Mouse (Mus musculus) forebrain, embryonic 12.5 days (tissue): Measurements from ENCODE around the gene 2510039O18Rik. TPM values are rescaled to one million over a fixed set of nuclear protein-coding genes. Genes with fewer than 3 reads are reported as not detected.
A peak's percentile ranks its signal among the peaks of the same experiment; 100 is the strongest.

Experiments used
- ATAC-seq: fragments of 200-750 bp; cut with Nextera tagmentation; 2 replicates; pipeline ENCODE4 v1.8.0; 2017; ENCODE audit warnings: moderate TSS enrichment; ENCODE audit not compliant: low FRiP score
- H3K27ac ChIP-seq: fragments of 300-500 bp; sonication (generic); 2 replicates; pipeline ENCODE4 v1.5.1; 2016; ENCODE audit warnings: mild to moderate bottlenecking
- H3K27me3 ChIP-seq: fragments of 300-500 bp; sonication (generic); 2 replicates; pipeline ENCODE4 v1.6.1; 2016; ENCODE audit warnings: mild to moderate bottlenecking
- H3K36me3 ChIP-seq: fragments of 300-500 bp; sonication (generic); replicated peaks from 2 replicates; pipeline ENCODE4 v1.6.1; 2016; ENCODE audit warnings: mild to moderate bottlenecking
- H3K4me1 ChIP-seq: fragments of 300-500 bp; sonication (generic); 2 replicates; pipeline ENCODE4 v1.6.1; 2016
- H3K4me2 ChIP-seq: fragments of 300-500 bp; sonication (generic); 2 replicates; pipeline ENCODE4 v1.6.1; 2016; ENCODE audit warnings: mild to moderate bottlenecking, moderate library complexity
- H3K4me3 ChIP-seq: fragments of 300-500 bp; sonication (generic); replicated peaks from 2 replicates; pipeline ENCODE4 v1.5.1; 2016; ENCODE audit warnings: mild to moderate bottlenecking
- H3K9ac ChIP-seq: fragments of 300-500 bp; sonication (generic); 2 replicates; pipeline ENCODE4 v1.6.1; 2016; ENCODE audit warnings: mild to moderate bottlenecking
- H3K9me3 ChIP-seq: fragments of 300-500 bp; sonication (generic); 2 replicates; pipeline ENCODE4 v1.6.1; 2016
- WGBS: fragments of 180-500 bp; shearing (Covaris S2); methylation state at CpG from one replicate; pipeline ENCODE4 v1.1.7; 2016; 5-methylcytosine and 5-hydroxymethylcytosine counted together
- polyA plus RNA-seq: library from polyadenylated mRNA; unstranded; fragments of >200 nt; fragmentation: Nextera tagmentation; extraction: Ambion mirVana; gene quantifications from 2 replicates; pipeline ENCODE4 v1.2.1, GENCODE M21; 2016

Gene 2510039O18Rik
- 16.3 and 16.6 TPM in 2 replicates for polyA plus RNA-seq

DNA sequence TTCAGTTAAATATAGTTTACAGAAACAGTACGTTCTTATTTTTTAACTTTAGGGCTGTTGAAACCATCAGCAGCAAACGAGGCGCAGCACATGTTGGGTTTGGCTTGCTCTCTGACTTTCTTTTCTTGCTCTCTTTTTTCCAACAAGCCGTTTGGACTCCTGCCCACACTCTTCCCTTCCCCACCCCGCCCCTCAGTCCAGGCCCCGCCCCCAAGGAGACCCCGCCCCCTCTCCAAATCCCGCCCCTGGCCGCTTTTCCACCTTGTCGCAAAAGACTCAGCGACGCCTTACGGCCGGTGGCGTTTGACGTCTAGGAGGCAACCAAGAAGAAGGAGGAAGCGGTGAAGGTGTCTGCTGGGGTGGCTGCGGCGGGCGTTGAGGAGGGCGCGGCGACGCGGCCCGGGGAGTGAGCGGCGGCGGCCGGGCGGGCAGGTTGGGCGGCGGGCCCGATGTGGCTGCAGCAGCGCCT lies at the start of gene 2510039O18Rik:
Gene 2510039O18Rik (plus strand): TSS at position 320 of the 469 bp plus-strand sequence.
- Histone ChIP-seq H3K4me2 (peak within 1 kb of the TSS; percentile 100), H3K4me3 (peak within 1 kb of the TSS; percentile 100), H3K9ac (peak within 1 kb of the TSS; percentile 97), H3K9me3 (no peaks in the 10 kb centered on the region), H3K27ac (peak within 1 kb of the TSS; percentile 75), H3K27me3 (peaks cover 9% of the 10 kb centered on the region; the same call in 1 of the 2 replicates), H3K36me3 (peaks cover 15% of the 10 kb centered on the region), H3K4me1 (peaks cover 30% of the 10 kb centered on the region)
- 2% methylated on average over 27 of the region's 35 CpGs for WGBS
- ATAC-seq, result peak; percentile 71

DNA sequence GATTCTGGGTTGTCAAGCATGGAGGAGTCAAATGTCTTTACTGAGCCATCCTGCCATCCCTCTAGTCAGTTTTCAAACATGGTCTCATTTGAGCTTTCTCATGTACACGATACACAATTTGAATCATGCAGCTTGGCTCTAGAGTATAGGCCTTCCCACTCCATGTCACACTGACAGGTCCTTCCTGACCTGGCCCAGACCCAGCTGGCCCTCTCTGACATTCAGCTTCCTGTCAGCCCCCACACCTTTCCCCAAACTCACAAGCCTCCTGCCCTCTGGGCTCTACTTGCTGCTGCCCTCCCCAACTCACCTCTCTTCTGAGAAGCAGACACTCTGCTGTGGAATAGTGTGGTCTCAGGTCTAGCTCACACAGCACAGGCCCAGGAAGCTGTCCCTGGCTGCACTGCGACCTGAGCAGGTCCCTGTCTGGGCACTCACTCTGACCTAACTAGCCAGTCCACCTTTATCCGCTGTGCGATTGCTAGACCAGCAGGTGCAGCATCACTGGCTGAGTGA lies 44.8 kb upstream of the 2510039O18Rik start:
- Histone ChIP-seq H3K27me3 (no peaks in the 10 kb centered on the region), H3K9me3 (no peaks in the 10 kb centered on the region), H3K27ac (no peak overlapping the region), H3K4me1 (no peaks in the 10 kb centered on the region), H3K9ac (no peak overlapping the region), H3K4me2 (no peak overlapping the region), H3K4me3 (no peak overlapping the region), H3K36me3 (peaks cover 99% of the 10 kb centered on the region)
- 87% methylated on average over 4 of the region's 4 CpGs for WGBS
- ATAC-seq, result no peak

DNA sequence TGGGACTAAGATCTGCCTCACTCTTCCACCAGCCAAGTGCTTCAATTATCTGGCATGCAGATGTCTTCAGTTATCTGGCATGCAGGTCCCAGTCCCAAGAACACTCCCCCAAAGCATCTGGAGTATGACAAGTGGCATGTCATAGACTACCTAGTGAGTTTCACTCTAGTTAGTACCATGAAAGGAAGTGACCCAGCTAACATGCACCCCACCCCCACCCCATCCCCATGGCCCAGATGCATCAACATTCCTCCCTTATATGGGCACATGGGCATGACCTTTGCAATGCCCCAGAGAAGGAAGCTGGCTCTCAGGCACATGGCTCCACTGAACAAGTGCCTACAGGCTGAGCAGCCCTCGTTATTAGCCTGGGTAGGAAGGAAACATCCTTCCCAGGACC lies 44.3 kb upstream of the 2510039O18Rik start:
- Histone ChIP-seq H3K4me1 (no peaks in the 10 kb centered on the region), H3K27ac (no peak overlapping the region), H3K4me2 (no peak overlapping the region), H3K9me3 (no peaks in the 10 kb centered on the region), H3K4me3 (no peak overlapping the region), H3K36me3 (peaks cover 96% of the 10 kb centered on the region), H3K9ac (no peak overlapping the region), H3K27me3 (no peaks in the 10 kb centered on the region)
- no peak for ATAC-seq
- WGBS, result 80% methylated on average over 1 of the region's 1 CpGs

DNA sequence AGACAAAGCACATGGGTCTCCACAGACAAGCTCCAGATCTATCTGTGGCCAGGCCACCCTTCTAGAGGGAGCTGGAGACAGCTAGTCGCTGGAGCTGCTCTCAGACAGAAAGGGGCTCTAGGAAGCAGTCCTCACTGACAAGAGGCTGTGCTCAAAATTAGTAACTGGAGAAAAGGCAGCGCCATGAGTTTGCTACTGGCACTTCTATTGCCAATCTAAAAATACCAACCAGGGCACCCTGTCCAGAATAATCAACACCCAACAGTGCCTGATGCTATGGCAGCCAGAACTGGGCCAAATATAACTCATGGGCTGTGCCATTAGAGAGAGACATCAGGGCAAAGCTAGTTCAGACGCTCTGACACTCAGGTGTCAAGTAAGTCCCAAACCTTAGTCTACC lies 43.3 kb upstream of the 2510039O18Rik start:
- H3K36me3 ChIP-seq, result peaks cover 95% of the 10 kb centered on the region
- H3K9ac ChIP-seq, result no peak overlapping the region
- 82% methylated on average over 3 of the region's 3 CpGs for WGBS
- H3K4me2 ChIP-seq, result no peak overlapping the region
- ATAC-seq, result no peak
- no peaks in the 10 kb centered on the region for H3K4me1 ChIP-seq
- no peak overlapping the region for H3K27ac ChIP-seq
- H3K27me3 ChIP-seq, result no peaks in the 10 kb centered on the region
- no peak overlapping the region for H3K4me3 ChIP-seq
- H3K9me3 ChIP-seq, result no peaks in the 10 kb centered on the region

DNA sequence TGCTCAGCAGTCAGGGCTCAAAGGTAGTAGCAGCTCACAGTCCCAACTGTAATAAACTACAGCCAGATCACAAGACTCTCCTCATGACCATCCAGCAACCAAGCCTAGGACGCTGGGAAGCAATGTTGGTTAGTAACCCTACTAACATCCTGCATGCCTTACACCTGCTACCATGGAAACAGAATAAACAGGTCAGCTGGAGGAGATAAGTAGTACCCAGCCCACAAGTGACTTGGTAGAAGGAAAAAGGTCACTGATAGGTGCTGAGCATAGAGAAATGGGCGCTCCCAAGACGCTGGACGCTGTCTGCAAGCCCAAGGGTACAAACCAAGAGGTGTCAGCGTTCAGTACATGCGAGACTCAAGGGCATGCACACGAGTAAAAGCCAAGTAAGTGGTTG lies 40.2 kb upstream of the 2510039O18Rik start:
- Histone ChIP-seq H3K9me3 (no peaks in the 10 kb centered on the region), H3K4me2 (no peak overlapping the region), H3K27me3 (no peaks in the 10 kb centered on the region), H3K27ac (no peak overlapping the region), H3K36me3 (peaks cover 74% of the 10 kb centered on the region), H3K4me3 (no peak overlapping the region), H3K4me1 (peaks cover 15% of the 10 kb centered on the region), H3K9ac (no peak overlapping the region)
- 92% methylated on average over 7 of the region's 7 CpGs for WGBS
- no peak for ATAC-seq

DNA sequence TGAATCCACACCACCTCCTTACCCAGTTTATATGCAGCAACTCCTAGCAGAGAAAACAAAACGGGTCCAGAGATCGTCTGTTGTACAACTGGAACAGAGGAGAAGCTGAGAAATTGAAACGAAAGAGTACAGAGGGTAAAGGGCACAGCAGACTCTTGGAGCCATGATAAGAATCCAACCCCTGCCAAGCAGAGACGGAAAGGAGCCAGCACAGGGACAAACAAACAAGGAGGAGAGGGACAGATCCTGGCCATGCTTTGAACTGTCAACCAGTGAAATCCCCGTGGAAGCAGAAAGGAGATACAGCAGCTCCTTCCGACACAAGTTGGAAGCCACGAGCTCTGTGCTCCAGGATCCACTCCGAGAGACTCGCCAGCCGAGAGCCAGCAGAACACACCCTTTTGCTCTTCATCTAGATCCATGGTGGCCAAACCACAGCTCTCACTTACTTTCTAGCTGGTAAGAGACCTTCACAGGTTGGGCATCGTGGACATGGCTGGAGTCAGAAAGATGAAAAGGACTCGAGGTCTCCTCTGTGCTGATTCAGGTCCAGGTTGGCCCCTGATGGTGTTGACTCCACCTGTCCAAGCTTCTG lies 37.7 kb upstream of the 2510039O18Rik start:
- ATAC-seq, result no peak
- 91% methylated on average over 12 of the region's 12 CpGs for WGBS
- no peak overlapping the region for H3K9ac ChIP-seq
- no peaks in the 10 kb centered on the region for H3K9me3 ChIP-seq
- no peak overlapping the region for H3K27ac ChIP-seq
- H3K36me3 ChIP-seq, result peaks cover 49% of the 10 kb centered on the region
- H3K27me3 ChIP-seq, result no peaks in the 10 kb centered on the region; the same call in 1 of the 2 replicates
- H3K4me1 ChIP-seq, result peaks cover 15% of the 10 kb centered on the region
- peak overlapping the region; percentile 93; the same call in 1 of the 2 replicates for H3K4me3 ChIP-seq
- peak overlapping the region; percentile 65; the same call in 1 of the 2 replicates for H3K4me2 ChIP-seq

DNA sequence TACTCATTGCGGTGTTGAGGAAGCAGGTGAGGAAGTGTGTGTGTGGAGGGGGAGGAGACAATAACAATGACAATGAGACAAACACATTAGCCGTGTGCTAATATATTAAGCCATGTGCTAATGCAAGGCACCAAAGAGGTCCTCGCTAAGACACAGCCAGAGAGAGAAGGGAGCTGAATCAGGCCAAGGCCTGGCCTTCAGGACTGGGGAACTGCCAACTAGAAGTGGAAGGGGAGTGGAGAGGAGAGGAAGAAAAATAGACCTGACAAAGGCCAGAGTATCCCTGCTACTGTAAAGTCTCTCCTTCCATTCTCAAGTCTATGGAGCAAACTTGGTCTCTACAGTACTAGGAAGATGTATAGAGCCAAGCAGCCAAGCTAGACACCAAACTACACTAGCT lies 37.1 kb upstream of the 2510039O18Rik start:
- no peaks in the 10 kb centered on the region for H3K9me3 ChIP-seq
- peak overlapping the region; percentile 93 for H3K4me3 ChIP-seq
- no peaks in the 10 kb centered on the region; the same call in 1 of the 2 replicates for H3K27me3 ChIP-seq
- peak overlapping the region; percentile 65 for H3K4me2 ChIP-seq
- 83% methylated on average over 3 of the region's 3 CpGs for WGBS
- H3K36me3 ChIP-seq, result peaks cover 43% of the 10 kb centered on the region
- H3K4me1 ChIP-seq, result peaks cover 15% of the 10 kb centered on the region
- no peak overlapping the region for H3K27ac ChIP-seq
- H3K9ac ChIP-seq, result peak overlapping the region; percentile 81
- no peak for ATAC-seq

DNA sequence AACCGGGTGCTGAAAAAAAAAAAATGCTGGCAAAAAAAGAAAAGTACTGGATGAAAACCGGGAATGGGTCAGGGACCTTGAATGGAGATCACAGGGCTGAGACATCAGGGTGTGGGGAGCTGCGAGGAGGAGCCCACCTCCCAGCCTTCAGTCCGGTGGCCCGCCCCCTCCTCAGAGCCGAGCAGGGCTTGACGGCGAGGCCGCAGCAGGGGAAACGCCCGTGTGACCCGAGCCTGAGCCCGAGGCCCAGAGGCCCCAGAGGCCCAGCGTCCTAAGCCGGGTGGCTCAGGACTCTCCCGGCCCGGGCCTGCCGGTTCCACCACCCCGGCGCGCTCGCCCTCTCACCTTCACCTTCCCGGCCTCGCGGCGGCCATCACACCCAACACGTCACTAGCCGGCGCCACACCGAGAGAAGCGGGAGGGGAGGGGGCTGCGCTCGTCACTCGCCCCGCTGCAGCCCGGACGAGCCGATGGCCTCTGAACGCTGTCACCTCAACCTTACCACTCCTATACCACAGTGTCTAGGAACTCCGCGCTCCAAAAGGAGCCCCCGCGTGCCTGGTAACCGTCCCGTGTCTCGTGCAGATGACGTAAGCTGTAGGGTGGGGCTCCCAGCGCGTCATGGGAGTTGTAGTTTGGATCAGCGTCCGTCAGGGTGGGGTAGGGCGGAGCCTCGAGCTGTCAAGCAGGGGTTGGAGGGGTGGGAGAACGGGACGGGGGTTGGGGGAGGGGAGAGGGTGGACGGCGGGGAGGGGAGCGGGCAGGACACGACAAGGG lies 36.2 kb upstream of the 2510039O18Rik start, which contains the start of gene Mfn2:
Gene Mfn2 (minus strand): TSS at position 392 of the 777 bp plus-strand sequence.
- peak within 1 kb of the TSS; percentile 83 for H3K27ac ChIP-seq
- no peaks in the 10 kb centered on the region; the same call in 1 of the 2 replicates for H3K27me3 ChIP-seq
- peaks cover 34% of the 10 kb centered on the region for H3K36me3 ChIP-seq
- WGBS, result under 1% methylated on average over 59 of the region's 59 CpGs
- peak within 1 kb of the TSS; percentile 65 for H3K4me2 ChIP-seq
- peak within 1 kb of the TSS; percentile 81 for H3K9ac ChIP-seq
- peaks cover 15% of the 10 kb centered on the region for H3K4me1 ChIP-seq
- H3K4me3 ChIP-seq, result peak within 1 kb of the TSS; percentile 93
- no peaks in the 10 kb centered on the region for H3K9me3 ChIP-seq
- ATAC-seq, result peak; percentile 95

DNA sequence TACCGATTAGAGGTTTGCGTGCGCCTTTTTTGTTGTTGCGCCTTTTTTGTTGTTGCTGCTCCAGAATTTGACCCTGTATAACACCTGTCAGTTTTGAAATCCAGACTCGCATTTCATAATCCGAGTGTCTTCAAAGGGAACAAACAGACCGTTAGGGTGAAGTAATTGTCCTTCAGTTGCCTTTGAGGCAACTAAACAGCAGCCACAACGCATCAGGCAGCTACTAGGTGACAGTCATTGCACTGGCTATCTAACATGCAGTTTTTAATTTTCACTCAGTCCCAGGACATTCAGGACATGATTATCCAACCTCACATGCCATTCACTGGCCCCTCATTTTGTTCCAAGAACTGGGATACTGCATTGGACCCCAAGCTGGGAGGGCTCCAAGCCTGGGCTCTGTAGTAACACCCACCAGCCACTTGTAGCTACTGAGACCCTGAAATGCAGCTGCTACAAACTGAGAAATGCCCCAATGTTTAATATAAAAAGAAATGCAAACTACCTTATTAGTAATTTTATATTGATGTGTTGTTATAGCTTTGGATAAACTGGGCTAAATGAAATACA lies 35.5 kb upstream of the 2510039O18Rik start:
- Histone ChIP-seq H3K4me2 (peak overlapping the region; percentile 51), H3K4me3 (peak overlapping the region; percentile 93), H3K9ac (peak overlapping the region; percentile 81; the same call in 1 of the 2 replicates), H3K27ac (no peak overlapping the region), H3K4me1 (peaks cover 15% of the 10 kb centered on the region), H3K36me3 (peaks cover 27% of the 10 kb centered on the region), H3K27me3 (no peaks in the 10 kb centered on the region; the same call in 1 of the 2 replicates), H3K9me3 (no peaks in the 10 kb centered on the region)
- peak; percentile 56 for ATAC-seq
- WGBS, result 1% methylated on average over 8 of the region's 8 CpGs

DNA sequence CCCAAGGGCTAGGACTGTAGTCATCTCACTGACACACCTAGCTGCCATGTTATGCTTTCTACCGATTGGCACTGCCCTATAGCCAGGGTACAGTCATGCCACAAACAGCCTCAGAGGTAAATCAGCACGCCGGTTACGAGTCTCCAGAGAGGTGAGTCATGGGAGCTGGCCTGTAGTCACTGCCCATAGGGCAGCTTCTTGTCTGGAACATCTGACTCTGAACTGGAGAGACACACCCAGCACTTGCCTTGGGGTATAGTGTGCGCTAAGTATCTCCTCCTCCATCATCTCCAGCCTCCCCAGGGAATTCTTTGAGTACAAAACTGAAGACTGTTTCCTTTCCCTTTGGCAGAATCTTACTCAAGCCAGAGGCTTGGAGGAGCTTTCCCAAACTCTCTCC lies 34.5 kb upstream of the 2510039O18Rik start:
- Histone ChIP-seq H3K4me2 (no peak overlapping the region), H3K4me3 (no peak overlapping the region), H3K4me1 (peaks cover 15% of the 10 kb centered on the region), H3K27ac (no peak overlapping the region), H3K36me3 (peaks cover 17% of the 10 kb centered on the region), H3K9me3 (no peaks in the 10 kb centered on the region), H3K27me3 (no peaks in the 10 kb centered on the region; the same call in 1 of the 2 replicates), H3K9ac (no peak overlapping the region)
- no peak for ATAC-seq
- 91% methylated on average over 5 of the region's 5 CpGs for WGBS

DNA sequence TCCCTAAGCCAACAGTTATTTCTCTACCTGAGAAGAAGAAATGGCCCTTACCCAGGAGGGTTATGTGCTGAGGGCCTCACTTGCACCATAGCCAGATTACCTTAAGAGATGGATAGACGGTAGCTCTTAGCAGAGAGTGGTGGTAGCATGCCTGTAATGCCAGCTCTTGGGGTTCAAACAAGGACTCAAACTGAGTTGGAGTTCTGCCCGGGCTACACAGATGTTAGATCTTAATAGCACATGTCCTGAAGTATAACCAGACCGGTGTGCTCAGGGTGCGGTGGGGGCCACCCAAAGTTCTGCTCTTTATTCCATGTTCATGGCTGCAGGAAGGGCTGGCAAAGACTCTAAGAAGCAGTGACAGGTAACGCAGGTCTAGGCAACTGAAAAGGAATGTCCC lies 31.2 kb upstream of the 2510039O18Rik start:
- Histone ChIP-seq H3K4me2 (no peak overlapping the region), H3K4me1 (peaks cover 4% of the 10 kb centered on the region), H3K9ac (no peak overlapping the region), H3K36me3 (no peaks in the 10 kb centered on the region), H3K27ac (no peak overlapping the region), H3K4me3 (no peak overlapping the region), H3K9me3 (no peaks in the 10 kb centered on the region), H3K27me3 (no peaks in the 10 kb centered on the region; the same call in 1 of the 2 replicates)
- ATAC-seq, result no peak
- WGBS, result 92% methylated on average over 5 of the region's 5 CpGs
